Mouse (Mus musculus) midbrain, embryonic 10.5 days (tissue): ENCODE measurements around the gene Por. TPM values are rescaled to one million over a fixed set of nuclear protein-coding genes. Genes with fewer than 3 reads are reported as not detected.

Source experiments
- DNase-seq: peaks from one replicate; pipeline ENCODE4 v3.0.0-alpha.2; 2017; ENCODE audit warnings: low spot score
- H3K27ac ChIP-seq: fragments of 300-500 bp; sonication (generic); replicated peaks from 2 replicates; pipeline ENCODE4 v1.5.1; 2016; ENCODE audit warnings: mild to moderate bottlenecking
- H3K27me3 ChIP-seq: fragments of 300-500 bp; sonication (generic); 2 replicates; pipeline ENCODE4 v1.6.1; 2016; ENCODE audit warnings: low read depth, mild to moderate bottlenecking; ENCODE audit not compliant: poor library complexity, severe bottlenecking
- H3K36me3 ChIP-seq: fragments of 300-500 bp; sonication (generic); 2 replicates; pipeline ENCODE4 v1.6.1; 2016; ENCODE audit warnings: mild to moderate bottlenecking, moderate library complexity
- H3K4me1 ChIP-seq: fragments of 300-500 bp; sonication (generic); 2 replicates; pipeline ENCODE4 v1.6.1; 2016
- H3K4me3 ChIP-seq: fragments of 300-500 bp; sonication (generic); 2 replicates; pipeline ENCODE4 v1.5.1; 2016; ENCODE audit warnings: mild to moderate bottlenecking, moderate library complexity
- H3K9me3 ChIP-seq: fragments of 300-500 bp; sonication (generic); replicated peaks from 2 replicates; pipeline ENCODE4 v1.6.1; 2016; ENCODE audit warnings: mild to moderate bottlenecking
- WGBS: fragments of 180-500 bp; shearing (Covaris S2); methylation state at CpG from one replicate; pipeline ENCODE4 v1.1.7; 2016; 5-methylcytosine and 5-hydroxymethylcytosine counted together
- microRNA-seq: library from miRNA; unstranded; fragments of <30 nt; microRNA quantifications from one replicate; pipeline ENCODE4, GENCODE M21; 2017
- polyA plus RNA-seq: library from polyadenylated mRNA; unstranded; fragments of >200 nt; fragmentation: Nextera tagmentation; extraction: Ambion mirVana; gene quantifications from 2 replicates; pipeline ENCODE4 v1.2.1, GENCODE M21; 2016

The Por gene
- polyA plus RNA-seq, 1 experiment from 2014 or later, result 114 TPM

GRCm38 (mm10) chr5:135772519-135772918, 102.7 kb downstream of the Por start:
- 0 out of 2 replicates have a peak, but pooled peaks cover 7% of the 10 kb centered on the region for H3K27me3 ChIP-seq
- H3K9me3 ChIP-seq, result no peaks in the 10 kb centered on the region
- WGBS, result 69% methylated on average over 3 of the region's 3 CpGs
- no peak overlapping the region for H3K4me3 ChIP-seq
- no peak for DNase-seq
- H3K4me1 ChIP-seq, result peaks cover 10% of the 10 kb centered on the region
- no peak overlapping the region for H3K27ac ChIP-seq
- H3K36me3 ChIP-seq, result no peaks in the 10 kb centered on the region

GRCm38 (mm10) chr5:135776546-135776945, 106.7 kb downstream of the Por start:
- peaks cover 12% of the 10 kb centered on the region for H3K36me3 ChIP-seq
- H3K27ac ChIP-seq, result no peak overlapping the region
- DNase-seq, result no peak
- WGBS, result 77% methylated on average over 4 of the region's 4 CpGs
- H3K27me3 ChIP-seq, result 0 out of 2 replicates have a peak, but pooled peaks cover 7% of the 10 kb centered on the region
- no peaks in the 10 kb centered on the region for H3K9me3 ChIP-seq
- no peak overlapping the region for H3K4me3 ChIP-seq
- H3K4me1 ChIP-seq, result peaks cover 34% of the 10 kb centered on the region

GRCm38 (mm10) chr5:135777796-135778470, 108.1 kb downstream of the Por start, which contains the start of gene Styxl1:
Gene Styxl1, minus strand, starts transcription at chr5:135778385.
- Histone ChIP-seq H3K27me3 (0 out of 2 replicates have a peak, but pooled peaks cover 7% of the 10 kb centered on the region), H3K4me3 (peak within 1 kb of the TSS; percentile 87), H3K27ac (peak within 1 kb of the TSS; percentile 97), H3K36me3 (peaks cover 26% of the 10 kb centered on the region), H3K4me1 (peaks cover 34% of the 10 kb centered on the region), H3K9me3 (no peaks in the 10 kb centered on the region)
- WGBS, result under 1% methylated on average over 45 of the region's 45 CpGs
- no peak for DNase-seq

GRCm38 (mm10) chr5:135778471-135779445, 108.9 kb downstream of the Por start, which contains the start of gene Mdh2:
Gene Mdh2, plus strand, starts transcription at chr5:135778480.
- H3K27ac ChIP-seq, result peak within 1 kb of the TSS; percentile 97
- H3K4me1 ChIP-seq, result peaks cover 34% of the 10 kb centered on the region
- no peaks in the 10 kb centered on the region for H3K9me3 ChIP-seq
- peak; percentile 100 for DNase-seq
- peak within 1 kb of the TSS; percentile 87 for H3K4me3 ChIP-seq
- 0 out of 2 replicates have a peak, but pooled peaks cover 7% of the 10 kb centered on the region for H3K27me3 ChIP-seq
- peaks cover 34% of the 10 kb centered on the region for H3K36me3 ChIP-seq
- 1% methylated on average over 70 of the region's 70 CpGs for WGBS

- peaks cover 34% of the 10 kb centered on the region for H3K4me1 ChIP-seq
- no peak overlapping the region for H3K27ac ChIP-seq
- peak overlapping the region; percentile 87 for H3K4me3 ChIP-seq
- 0 out of 2 replicates have a peak, but pooled peaks cover 7% of the 10 kb centered on the region for H3K27me3 ChIP-seq
- DNase-seq, result no peak
- whole genome bisulfite sequencing, result 85% methylated on average over 8 of the region's 8 CpGs
- H3K9me3 ChIP-seq, result no peaks in the 10 kb centered on the region
- peaks cover 50% of the 10 kb centered on the region for H3K36me3 ChIP-seq
These were observed 110.5 kb downstream of the Por start for GRCm38 (mm10) chr5:135780331-135780730.

GRCm38 (mm10) chr5:135782901-135783300, 113.1 kb downstream of the Por start:
- 96% methylated on average over 4 of the region's 4 CpGs for WGBS
- Histone ChIP-seq H3K4me1 (peaks cover 21% of the 10 kb centered on the region), H3K9me3 (no peaks in the 10 kb centered on the region), H3K27ac (no peak overlapping the region), H3K27me3 (no peaks in the 10 kb centered on the region), H3K4me3 (no peak overlapping the region), H3K36me3 (peaks cover 75% of the 10 kb centered on the region)
- no peak for DNase-seq

Small RNAs within 50 kb of the gene (microRNA-seq; reads per million reads assigned to microRNA genes)
- gene Mir7034, result not detected

Other genes starting within 250 kb of the Por start
- 64.9 and 73.0 TPM in 2 replicates for gene Hip1, start 124.9 kb upstream of the Por start, polyA plus RNA-seq
- not detected in 2 replicates for gene Ccl26, start 106.5 kb upstream of the Por start, polyA plus RNA-seq
- gene Ccl24, start 97.0 kb upstream of the Por start, polyA plus RNA-seq, result 1.0 and 1.8 TPM in 2 replicates
- 61.9 and 65.4 TPM in 2 replicates for gene Rhbdd2, start 37.4 kb upstream of the Por start, polyA plus RNA-seq
- 64.1 and 65.9 TPM in 2 replicates for gene Tmem120a, start 74.4 kb downstream of the Por start, polyA plus RNA-seq
- gene Styxl1, start 108.4 kb downstream of the Por start, polyA plus RNA-seq, result 0.41 TPM in 1 of 2 replicates, not detected in the other
- 616 and 619 TPM in 2 replicates for gene Mdh2, start 108.4 kb downstream of the Por start, polyA plus RNA-seq
- 14.0 and 26.1 TPM in 2 replicates for gene Srrm3, start 136.9 kb downstream of the Por start, polyA plus RNA-seq
- gene Hspb1, start 217.9 kb downstream of the Por start, polyA plus RNA-seq, result 7.8 and 8.5 TPM in 2 replicates